Mouse (Mus musculus): ENCODE measurements around the gene Rbms3.

Gene Rbms3

DNA sequence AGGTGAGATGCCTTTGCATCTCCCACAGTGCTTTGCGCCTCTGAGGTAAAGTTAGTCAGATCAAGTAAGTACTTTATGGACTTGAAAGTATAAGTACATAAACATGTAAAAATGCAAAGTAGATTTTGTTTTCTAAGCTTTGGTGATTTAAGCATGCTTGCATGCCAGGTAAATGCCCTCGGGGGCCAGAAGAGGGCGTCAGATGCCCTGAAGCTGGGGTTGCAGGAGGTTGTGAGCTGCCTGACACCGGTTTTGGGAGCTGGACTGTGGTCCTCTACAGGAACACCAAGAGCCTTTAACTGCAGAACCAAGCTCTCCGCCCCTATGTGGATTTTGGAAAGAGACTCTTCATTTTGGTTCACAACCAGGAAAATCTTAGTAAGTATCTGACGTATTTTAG, 652.3 kb downstream of the Rbms3 start:
- in situ Hi-C loops (cut with MseI, MboI), result no loop called here

- in situ Hi-C loops (cut with MseI, MboI), result no loop called here
Observed at GRCm38 (mm10) chr9:116976575-116977408, 652.9 kb downstream of the Rbms3 start.

GRCm38 (mm10) chr9:116975269-116975668, 654.4 kb downstream of the Rbms3 start:
- in situ Hi-C loops (cut with MseI, MboI), result no loop called here

DNA sequence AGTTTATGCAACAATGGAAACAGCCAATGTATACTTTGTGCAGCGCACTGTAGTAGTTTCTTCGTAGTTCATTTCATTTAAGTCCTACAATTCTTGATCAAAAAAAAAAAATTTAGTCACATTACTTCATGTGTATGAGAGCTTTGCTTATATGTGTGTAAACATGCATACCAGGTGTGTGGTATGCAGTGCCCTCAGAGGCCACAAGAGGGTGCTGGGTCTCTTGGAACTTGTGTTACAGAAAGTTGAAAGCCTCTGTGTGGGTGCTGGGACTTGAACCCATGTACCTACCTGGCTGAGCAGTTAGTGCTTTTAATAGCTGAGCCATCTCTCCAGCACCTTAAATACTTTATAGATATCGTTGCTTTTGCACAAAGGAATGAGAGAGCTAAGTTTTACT, 655.6 kb downstream of the Rbms3 start:
- in situ Hi-C loops (cut with MseI, MboI), result no loop called here

- in situ Hi-C loops (cut with MseI, MboI), result no loop called here
Observed at GRCm38 (mm10) chr9:116973594-116973993, 656.1 kb downstream of the Rbms3 start.

DNA sequence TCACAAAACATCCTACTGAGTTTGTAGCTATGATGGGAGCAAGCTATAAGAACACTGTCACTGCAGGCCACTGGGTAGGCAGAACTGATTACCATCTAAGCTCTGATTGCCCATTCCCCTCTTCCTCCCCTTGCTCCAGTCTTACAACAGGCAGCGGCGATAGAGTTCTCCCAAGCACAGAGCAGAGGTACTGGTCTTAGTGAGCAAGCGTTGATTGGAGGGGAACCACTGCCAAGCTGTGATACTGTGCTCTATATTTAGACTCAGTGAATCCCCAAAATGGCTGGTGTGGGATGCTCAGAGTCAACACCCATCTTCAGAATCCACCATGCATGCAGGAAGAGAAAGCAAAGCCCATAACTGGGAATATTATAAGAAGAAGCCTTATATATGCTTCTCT, 662.4 kb downstream of the Rbms3 start:
- in situ Hi-C loops (cut with MseI, MboI), result no loop called here

- in situ Hi-C loops (cut with MseI, MboI), result no loop called here
Observed at GRCm38 (mm10) chr9:116965691-116966090, 664.0 kb downstream of the Rbms3 start.

- in situ Hi-C loops (cut with MseI, MboI), result no loop called here
Observed at GRCm38 (mm10) chr9:116956156-116956555, 673.6 kb downstream of the Rbms3 start.

DNA sequence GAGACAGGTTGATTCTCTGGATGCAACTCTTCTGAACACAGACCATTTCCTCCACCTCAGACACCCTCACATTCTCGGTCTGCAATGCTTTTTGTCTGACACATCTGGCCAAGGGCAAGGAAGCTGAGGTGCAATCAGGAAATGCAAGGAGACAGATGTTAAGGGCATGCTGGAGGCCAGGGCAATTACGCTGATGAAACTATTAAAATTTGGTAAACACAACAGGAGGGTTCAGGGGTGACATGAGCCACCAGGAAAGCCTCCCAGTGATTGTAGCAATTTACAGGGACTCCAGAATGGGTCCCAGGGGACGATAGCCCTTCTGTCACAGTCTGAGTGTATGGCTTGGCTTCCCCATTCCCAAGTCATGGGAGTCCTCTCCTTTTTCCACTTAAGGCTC, 681.5 kb downstream of the Rbms3 start:
- in situ Hi-C loops (cut with MseI, MboI), result no loop called here

- in situ Hi-C loops (cut with MseI, MboI), result no loop called here
Observed at GRCm38 (mm10) chr9:116947369-116947768, 682.3 kb downstream of the Rbms3 start.

DNA sequence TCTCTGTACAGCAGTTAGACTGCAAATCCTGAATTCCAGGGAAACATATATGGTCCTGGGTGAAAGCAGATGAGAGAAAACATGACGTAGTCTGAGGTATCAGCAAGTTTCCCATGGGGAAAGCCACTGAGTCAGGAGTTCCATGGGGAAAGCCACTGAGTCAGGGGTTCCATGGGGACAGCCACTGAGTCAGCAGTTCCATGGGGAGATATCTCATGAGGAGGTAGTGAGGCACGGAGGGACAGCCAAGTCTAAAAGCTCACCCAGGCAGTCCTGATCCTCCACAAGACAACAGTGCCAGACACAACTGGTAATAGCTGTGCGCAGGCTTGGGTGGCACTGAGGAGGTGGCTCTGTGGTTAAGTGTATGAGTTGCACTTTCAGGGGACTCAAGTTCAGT, 682.9 kb downstream of the Rbms3 start:
- in situ Hi-C loops (cut with MseI, MboI), result no loop called here

- in situ Hi-C loops (cut with MseI, MboI), result no loop called here
Observed at GRCm38 (mm10) chr9:116945689-116946088, 684.0 kb downstream of the Rbms3 start.

DNA sequence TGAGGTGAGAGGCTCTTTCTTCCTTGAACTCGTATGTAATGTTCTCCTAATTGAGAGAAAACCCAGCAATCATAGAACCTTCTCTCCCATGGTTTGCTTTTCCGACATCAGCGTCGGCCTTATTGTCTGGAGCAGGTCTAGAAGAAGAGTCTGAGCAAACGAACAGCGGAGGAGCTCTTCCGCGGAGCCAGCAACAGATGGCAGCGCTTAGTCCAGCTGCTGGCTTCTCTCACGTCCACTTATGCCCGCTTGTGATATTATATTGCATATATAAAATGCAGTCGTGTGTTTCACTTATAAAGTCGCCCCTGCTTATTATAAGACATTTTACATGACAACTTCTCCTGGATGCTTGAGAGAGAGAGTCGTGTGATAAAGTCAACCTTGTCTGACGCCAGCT, 685.8 kb downstream of the Rbms3 start:
- in situ Hi-C loops (cut with MseI, MboI), result no loop called here

DNA sequence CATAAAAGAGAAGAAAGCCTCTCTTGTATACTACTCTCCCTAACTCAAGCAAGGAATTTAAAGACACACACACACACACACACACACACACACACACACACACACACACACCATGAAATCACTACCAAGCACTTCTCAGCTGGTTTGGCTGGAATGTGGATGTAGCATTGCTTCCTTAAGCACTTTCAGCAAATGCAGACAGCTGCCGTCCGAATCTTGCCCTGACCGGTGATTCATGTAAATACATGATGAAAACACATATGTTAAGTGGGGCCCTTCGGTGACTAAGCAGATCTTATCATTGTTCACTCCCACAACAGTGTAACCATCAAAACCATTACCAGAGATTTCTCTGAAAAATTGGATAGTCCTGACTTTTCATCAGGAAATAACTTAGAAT, 688.6 kb downstream of the Rbms3 start:
- in situ Hi-C loops (cut with MseI, MboI), result no loop called here

DNA sequence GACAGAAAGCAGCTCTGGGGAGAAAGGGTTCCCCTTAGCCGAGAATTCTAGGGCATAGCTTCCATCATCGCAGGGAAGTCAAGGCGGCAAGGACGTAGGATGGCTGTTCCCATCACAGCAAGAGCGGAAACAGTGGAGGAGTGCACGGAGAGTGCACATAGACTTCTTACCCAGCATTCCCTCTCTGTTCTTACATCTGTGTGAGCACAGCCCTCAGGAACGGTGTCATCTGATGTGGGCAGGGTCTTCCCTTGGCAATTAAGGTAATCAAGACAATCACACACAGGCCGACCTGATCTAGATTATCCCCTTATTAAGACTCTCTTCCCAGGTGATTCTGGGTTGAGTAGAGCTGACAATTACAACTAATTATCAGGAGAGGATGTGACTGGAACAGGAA, 689.0 kb downstream of the Rbms3 start:
- in situ Hi-C loops (cut with MseI, MboI), result no loop called here

DNA sequence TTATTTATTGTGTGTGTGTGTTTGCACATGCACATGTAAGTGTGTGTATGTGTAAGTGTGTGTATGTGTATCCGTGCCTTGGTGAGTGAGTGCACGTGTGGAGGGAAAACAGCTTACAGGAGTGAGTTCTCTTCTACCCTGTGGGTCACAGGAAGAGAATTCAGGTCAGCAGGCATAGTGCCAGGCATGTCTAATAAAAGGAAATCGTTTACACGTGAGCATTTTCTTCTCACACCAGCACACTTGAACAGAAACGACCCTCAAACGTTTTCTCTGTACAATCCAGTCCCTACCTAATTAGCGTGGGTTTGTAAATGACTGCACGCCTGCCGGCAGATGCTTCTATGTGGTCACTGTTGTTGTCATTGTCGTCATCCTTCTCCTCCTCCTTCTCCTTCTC, 701.4 kb downstream of the Rbms3 start:
- in situ Hi-C loops (cut with MseI, MboI), result no loop called here

DNA sequence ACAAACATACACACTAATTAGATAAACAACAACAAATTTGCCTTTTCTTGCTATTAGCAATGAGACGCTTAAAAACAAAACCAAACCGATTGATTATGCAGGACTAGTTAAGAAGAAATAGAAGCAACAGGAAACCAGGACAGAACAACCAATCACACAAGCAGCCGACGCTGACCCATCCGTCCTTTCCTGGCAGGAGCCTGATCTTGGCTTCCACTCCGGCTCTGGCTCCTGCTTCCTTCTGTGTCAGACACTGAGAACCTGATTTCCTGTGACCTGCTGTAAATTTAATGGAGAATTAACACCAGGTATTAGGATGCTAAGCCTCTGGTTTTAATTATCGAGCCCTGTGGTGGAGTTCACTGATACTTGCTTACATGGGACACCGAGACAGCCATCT, 706.6 kb downstream of the Rbms3 start:
- in situ Hi-C loops (cut with MseI, MboI), result no loop called here

- in situ Hi-C loops (cut with MseI, MboI), result no loop called here
Observed at GRCm38 (mm10) chr9:116922561-116922960, 707.2 kb downstream of the Rbms3 start.

DNA sequence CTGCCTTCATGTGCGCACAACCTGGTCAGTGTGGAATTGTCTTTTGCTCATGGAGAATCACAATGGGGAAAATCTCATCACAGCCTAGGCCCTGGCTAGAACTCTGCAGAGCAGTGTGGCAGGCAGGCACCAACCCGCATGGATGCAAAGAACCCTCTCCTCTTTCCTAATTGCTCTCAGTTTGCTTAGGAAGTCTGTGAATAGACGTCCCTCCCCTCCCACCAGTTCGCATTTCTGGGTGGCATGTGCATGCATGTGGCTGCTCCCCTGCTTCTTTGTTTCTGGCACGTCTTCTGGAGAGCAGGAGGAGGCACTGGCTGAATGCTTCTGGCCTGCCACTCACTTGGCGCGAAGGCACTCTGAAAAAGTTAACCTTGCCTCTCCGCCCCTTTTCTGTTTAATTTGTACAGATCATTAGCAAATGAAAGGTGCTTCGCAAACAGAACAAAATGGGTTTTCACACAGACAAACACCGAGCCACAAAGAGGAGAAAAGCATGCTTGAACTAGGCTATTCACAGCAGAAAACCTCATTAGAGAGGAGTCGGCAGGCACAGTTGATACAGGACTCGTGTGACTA, 710.2 kb downstream of the Rbms3 start:
- in situ Hi-C loops (cut with MseI, MboI), result no loop called here

DNA sequence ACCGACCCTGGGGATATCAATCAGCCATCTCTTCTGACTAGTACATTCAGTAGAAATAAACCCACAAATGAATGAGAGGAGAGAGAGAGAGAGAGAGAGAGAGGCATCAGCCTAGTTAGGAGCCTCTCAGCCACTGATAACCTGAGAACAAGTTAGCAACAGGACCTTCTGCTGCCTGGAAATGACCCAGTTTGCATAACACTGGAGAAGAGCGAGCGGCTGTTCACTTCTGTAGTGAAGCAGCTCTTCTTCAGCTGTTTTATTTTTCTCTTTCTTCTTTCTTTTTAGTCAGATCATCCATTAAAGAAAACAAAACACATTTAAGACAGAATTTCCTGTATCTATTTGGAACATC, 717.2 kb downstream of the Rbms3 start:
- in situ Hi-C loops (cut with MseI, MboI), result no loop called here

DNA sequence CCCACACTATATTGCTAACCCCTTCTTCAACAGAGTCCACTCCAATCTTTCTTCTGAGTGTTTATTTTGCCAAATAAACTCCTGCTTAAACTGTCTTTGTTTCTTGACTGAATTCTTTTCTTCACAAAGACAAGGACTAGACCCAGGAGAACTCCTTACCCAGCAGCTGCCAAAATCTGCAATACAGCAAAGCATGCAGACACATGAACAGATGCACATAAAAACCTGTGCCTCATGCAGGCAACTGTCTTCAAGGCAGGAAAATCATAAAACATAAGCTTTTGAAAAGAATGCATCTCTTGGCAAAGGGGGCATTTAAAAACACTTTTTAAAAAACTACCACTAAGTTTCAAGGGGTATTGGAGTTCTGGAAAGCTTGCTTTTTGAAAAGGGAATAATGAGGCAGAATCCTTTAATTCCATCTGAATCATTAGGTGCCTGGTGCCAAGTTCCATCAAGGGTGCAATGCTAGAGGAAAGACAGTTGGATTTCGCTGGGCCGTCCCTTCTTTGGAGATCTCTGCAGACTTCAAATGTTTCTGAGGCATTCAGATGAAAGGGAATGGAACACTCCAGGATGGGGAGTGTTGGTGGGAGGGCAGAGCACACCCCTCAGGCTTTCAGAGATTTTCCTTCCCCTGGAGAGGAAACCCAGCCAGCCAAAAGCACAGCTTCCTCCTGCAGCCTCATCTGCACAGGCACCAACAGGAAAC, 717.8 kb downstream of the Rbms3 start:
- in situ Hi-C loops (cut with MseI, MboI), result no loop called here

GRCm38 (mm10) chr9:116909511-116909910, 720.2 kb downstream of the Rbms3 start:
- in situ Hi-C loops (cut with MseI, MboI), result no loop called here

GRCm38 (mm10) chr9:116906955-116907354, 722.8 kb downstream of the Rbms3 start:
- in situ Hi-C loops (cut with MseI, MboI), result no loop called here
